Mouse (Mus musculus): Measurements from ENCODE around the gene Abca7.

Abca7 gene

GRCm38 (mm10) chr10:79976071-79976721 lies 20.1 kb upstream of the Abca7 start:
- no peak for DNase-seq

- DNase-seq, result no peak
These were observed 19.6 kb upstream of the Abca7 start for GRCm38 (mm10) chr10:79976722-79977107.

- DNase-seq, result no peak
These were observed 19.0 kb upstream of the Abca7 start for GRCm38 (mm10) chr10:79977324-79977723.

DNA sequence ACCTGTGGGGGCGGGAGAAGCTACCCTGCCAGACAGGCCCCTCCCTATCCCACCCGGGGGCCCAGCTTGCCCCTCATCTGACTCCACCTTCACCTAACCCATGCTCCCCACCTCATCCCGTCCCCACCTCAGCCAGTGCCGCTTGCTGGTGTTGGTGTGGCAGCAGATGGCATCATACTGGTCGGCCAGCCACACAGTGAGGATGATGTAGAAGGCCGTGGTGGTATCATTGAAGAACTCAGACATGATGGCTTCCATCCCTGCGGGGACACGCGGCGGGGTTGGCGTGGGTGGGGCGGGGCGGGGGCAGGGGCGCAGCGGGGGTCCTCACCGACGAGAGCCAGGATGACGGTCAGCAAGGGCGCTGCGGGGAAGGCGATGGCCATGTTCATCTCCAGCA lies 18.2 kb upstream of the Abca7 start:
- no peak for DNase-seq

DNA sequence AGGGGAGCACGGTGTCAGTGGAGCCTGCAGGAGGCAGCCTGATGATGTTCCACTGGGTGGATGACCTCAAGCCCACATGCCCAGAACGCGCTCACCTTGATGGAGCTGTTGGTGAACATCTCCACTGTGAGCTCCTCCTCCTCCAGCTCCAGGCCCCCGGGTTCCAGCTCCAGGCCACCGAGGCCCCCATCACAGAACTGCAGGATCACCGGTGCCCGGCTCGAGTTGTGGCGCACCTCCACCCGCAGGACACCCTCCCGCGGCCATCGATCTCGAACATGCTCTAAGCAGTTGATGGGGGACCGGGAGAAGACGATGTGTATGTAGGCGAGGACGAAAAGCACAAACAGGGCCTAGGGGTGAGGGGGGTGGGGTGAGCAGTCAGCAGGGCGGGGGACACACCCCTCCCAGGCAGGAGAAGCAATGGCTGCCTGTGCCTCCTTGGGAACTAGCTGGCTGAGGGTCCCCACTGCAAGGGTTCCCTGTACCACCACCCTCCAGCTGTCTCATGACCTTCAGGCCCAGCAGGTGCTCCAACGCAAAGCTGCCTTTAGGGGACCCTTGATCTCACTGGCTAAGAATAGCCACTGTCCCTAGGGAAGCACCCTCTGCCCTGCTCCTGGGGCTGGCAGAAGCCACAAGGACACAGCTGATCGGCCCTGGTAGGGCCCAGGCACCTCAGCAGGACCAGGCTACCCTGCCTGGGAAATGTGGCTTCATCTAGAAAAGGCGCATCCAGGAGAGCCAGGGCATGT lies 16.7 kb upstream of the Abca7 start:
- no peak for DNase-seq

DNA sequence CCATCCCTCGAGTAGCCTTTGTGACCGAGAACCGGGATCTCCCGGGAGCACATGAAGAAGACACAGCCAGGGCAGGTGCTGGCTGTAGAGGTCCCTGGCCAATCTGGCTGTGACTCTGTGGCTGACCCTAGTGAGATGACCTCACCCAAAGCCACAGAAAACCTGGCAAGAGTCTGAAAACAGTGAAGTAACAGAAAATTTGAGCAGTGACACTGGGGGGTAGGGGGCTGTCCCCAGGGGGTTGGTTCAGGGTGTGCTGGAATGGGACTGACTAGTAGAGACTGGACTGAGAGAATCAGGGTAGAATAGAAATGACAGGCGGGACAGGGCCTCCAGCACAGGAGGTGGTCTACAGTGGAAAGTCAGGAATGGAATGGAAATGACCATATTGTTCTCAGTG lies 13.1 kb upstream of the Abca7 start:
- DNase-seq, result peak; percentile 22

- DNase-seq, result peak; percentile 79
These were observed 12.6 kb upstream of the Abca7 start for GRCm38 (mm10) chr10:79983670-79984069.

- DNase-seq, result peak; percentile 92
These were observed 12.0 kb upstream of the Abca7 start, which contains the start of gene Tmem259 for GRCm38 (mm10) chr10:79984195-79984816. Gene Tmem259, minus strand, starts transcription at chr10:79984330.

GRCm38 (mm10) chr10:79984871-79985270 lies 11.4 kb upstream of the Abca7 start:
- DNase-seq, result peak; percentile 97

DNA sequence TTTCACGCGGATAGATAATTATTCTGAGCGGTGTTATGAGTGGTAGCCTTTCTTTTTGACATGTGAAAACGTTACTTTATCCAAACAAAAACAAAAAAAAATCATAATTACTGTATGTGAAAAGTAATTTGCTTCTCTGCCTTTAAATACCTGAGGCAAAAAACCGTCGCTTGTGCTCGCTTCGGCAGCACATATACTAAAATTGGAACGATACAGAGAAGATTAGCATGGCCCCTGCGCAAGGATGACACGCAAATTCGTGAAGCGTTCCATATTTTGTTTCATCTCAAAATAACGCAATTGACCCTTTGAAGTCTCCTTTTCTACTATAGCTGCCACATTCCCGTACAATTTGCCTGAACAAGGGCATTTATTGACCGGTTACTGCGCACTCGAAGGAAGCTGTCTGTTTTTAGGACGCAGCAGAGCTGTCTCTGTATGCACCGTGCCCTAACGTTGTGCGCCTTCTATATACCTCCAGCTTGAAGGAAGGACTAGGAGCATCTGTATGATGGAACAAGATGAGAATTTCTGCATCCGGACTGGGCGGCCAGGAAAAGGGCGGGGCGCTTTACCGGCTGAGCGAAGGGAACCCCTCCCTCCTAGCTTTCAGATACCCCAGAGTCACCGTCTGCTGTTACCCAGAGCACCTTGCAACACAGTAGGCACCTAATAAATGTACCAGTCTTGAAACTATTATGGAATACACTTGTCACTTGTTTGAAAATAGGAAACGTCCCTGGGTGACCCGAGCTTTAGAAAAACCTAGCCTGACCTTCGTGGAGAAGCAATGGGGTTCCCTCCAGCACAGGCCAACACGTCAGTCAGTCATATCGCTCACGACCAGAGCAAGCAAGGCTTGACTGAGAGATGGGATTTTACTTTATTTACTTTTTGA lies 10.7 kb upstream of the Abca7 start:
- peak; percentile 84 for DNase-seq

DNA sequence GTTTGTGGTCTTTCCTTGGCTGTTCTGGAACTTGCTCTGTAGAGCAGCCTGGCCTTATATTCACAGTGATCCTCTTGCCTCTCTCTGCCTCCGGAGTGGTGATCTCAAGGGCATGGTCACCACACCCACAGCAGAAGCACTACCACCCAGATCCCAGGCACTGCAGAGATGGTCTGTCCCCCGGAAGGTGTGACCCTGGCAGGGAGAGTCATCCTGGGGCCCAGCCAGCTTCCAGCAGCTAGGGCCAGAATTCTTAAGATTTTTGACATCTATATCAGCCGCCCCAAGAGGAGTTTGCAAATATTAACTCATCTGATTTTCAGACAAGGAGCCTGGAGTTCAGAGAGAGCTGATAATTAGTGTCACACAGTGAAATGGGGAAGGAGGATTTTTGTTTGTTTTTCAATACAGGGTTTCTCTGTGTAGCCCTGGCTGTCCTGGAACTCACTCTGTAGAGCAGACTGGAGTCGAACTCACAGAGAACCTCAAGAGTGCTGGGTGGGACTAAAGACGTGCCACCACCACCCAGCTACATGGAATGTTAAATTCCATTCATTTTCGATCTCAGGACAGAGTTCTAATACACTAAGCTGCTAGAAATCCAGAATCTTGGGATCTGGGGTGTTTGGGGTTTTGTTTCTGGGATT lies 9.9 kb upstream of the Abca7 start:
- DNase-seq, result peak; percentile 34

- peak; percentile 94 for DNase-seq
These were observed 9.3 kb upstream of the Abca7 start for GRCm38 (mm10) chr10:79986963-79987362.

- DNase-seq, result peak; percentile 27
These were observed 8.4 kb upstream of the Abca7 start for GRCm38 (mm10) chr10:79987771-79988505.

GRCm38 (mm10) chr10:79988506-79989271 lies 7.6 kb upstream of the Abca7 start, which contains the start of gene Cnn2:
Gene Cnn2, plus strand, starts transcription at chr10:79988584.
- peak; percentile 74 for DNase-seq

GRCm38 (mm10) chr10:79989272-79989786 lies 7.0 kb upstream of the Abca7 start:
- no peak for DNase-seq

DNA sequence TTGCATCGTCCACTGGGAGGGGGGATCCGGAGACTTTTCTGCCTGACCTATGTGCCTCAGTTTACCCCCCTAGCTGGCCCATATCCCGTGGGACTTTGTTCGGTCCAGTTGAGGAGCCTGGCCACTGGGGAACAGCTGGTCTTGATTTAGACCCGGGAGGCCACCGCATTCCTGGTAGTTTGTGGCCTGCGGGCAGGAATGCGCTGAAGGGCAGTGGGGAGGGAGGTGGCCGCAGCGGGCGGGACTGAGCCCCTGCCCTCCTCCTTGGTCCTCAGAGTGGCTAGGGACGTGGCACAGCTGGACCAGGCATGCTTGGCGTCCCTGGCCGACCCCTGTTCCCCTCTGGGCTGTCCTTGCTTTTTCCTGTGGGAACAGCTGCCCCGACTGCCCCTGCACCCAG lies 6.4 kb upstream of the Abca7 start:
- DNase-seq, result no peak

GRCm38 (mm10) chr10:79991099-79991498 lies 5.2 kb upstream of the Abca7 start:
- no peak for DNase-seq

DNA sequence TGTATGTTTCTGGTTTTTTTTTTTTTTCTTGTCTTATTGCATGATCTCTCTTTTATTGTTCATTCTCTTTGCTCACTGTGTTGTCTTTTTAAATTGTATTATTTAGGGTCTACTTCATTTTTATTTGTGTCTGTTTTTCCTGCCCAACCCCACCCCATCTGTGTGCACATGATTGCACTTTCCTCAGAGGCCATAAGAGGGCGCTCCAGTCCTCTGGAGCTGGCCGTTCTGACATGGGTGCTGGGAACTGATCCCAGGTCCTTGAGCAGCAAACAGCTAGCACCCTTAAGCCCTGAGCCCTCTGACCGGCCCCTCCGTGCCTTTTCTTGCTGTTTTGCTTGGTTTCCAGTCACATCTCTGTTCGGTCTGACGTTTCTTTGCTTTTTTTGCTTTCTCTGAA lies 4.7 kb upstream of the Abca7 start:
- DNase-seq, result no peak

DNA sequence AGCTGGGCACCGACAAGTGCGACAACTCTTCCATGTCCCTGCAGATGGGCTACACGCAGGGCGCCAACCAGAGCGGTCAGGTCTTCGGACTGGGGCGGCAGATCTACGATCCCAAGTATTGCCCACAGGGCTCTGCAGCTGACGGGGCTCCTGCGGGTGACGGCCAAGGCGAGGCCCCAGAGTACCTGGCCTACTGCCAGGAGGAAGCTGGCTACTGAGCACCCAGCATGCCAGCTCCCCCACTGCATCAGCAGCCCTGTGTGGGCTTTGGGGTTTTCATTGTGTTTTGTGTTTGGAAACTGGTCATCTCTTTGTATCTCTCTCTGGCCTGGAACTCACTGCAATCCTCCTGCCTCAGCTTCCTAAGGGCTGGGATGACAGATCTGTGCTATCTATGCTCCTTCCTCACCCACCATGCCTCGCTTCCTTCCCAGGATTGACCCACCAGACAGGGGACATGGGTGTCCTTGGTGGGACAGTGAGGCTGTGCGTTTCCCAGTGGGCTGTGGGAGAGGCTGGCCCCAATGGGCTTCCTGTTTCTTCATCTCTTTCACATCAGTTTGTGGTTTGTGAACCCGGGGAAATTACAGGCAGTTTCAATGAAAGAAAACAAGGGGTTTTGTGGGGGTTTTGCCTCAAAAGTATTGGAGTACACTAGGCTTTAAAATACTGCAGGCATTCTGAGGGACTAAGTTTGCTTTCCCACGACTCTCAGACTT lies 1.7 kb upstream of the Abca7 start:
- DNase-seq, result peak; percentile 41

GRCm38 (mm10) chr10:79995636-79996035 lies 658 bp upstream of the Abca7 start:
- DNase-seq, result no peak
